Mouse (Mus musculus) left cerebral cortex, adult 11 months (tissue): ENCODE results near the gene Nelfe.

Source experiments
- DNase-seq: peaks from one replicate; pipeline ENCODE4 v3.0.0; 2022; ENCODE audit warnings: low spot score

Gene Nelfe

GRCm38 (mm10) chr17:34847192-34847591 is 3.0 kb upstream of the Nelfe start:
- no peak for DNase-seq

GRCm38 (mm10) chr17:34847615-34848014 is 2.6 kb upstream of the Nelfe start:
- no peak for DNase-seq

GRCm38 (mm10) chr17:34850517-34851125 is 430 bp downstream of the Nelfe start:
- no peak for DNase-seq

GRCm38 (mm10) chr17:34853511-34853910 is 3.3 kb downstream of the Nelfe start:
- no peak for DNase-seq

GRCm38 (mm10) chr17:34854761-34855160 is 4.6 kb downstream of the Nelfe start:
- DNase-seq: no peak

GRCm38 (mm10) chr17:34855825-34856224 is 5.6 kb downstream of the Nelfe start:
- no peak for DNase-seq

GRCm38 (mm10) chr17:34858670-34859069 is 8.5 kb downstream of the Nelfe start:
- no peak for DNase-seq

GRCm38 (mm10) chr17:34860514-34860913 is 10.3 kb downstream of the Nelfe start:
- no peak for DNase-seq

GRCm38 (mm10) chr17:34861704-34862415 is 11.7 kb downstream of the Nelfe start:
- no peak for DNase-seq

- DNase-seq: no peak
Measured at GRCm38 (mm10) chr17:34862416-34863081, 12.4 kb downstream of the Nelfe start, which contains the start of gene Cfb. TSS of gene Cfb (minus strand) at chr17:34862518.

- no peak for DNase-seq
Measured at GRCm38 (mm10) chr17:34865981-34866380, 15.8 kb downstream of the Nelfe start.

- DNase-seq: no peak
Measured at GRCm38 (mm10) chr17:34874321-34874720, 24.1 kb downstream of the Nelfe start.

GRCm38 (mm10) chr17:34879336-34879879 is 29.2 kb downstream of the Nelfe start, which contains the start of gene Zbtb12:
TSS of gene Zbtb12 (plus strand) at chr17:34879483.
- DNase-seq: no peak

GRCm38 (mm10) chr17:34881166-34881565 is 31.0 kb downstream of the Nelfe start:
- no peak for DNase-seq

GRCm38 (mm10) chr17:34881683-34882310 is 31.6 kb downstream of the Nelfe start, which contains the start of gene Gm20547:
TSS of gene Gm20547 (minus strand) at chr17:34882042.
- no peak for DNase-seq

GRCm38 (mm10) chr17:34883332-34883731 is 33.1 kb downstream of the Nelfe start:
- no peak for DNase-seq

- DNase-seq: no peak
Measured at GRCm38 (mm10) chr17:34884704-34885103, 34.5 kb downstream of the Nelfe start.

GRCm38 (mm10) chr17:34885615-34886014 is 35.4 kb downstream of the Nelfe start:
- no peak for DNase-seq

- DNase-seq: no peak
Measured at GRCm38 (mm10) chr17:34887942-34888341, 37.8 kb downstream of the Nelfe start.

- no peak for DNase-seq
Measured at GRCm38 (mm10) chr17:34890074-34890743, 40.0 kb downstream of the Nelfe start.

GRCm38 (mm10) chr17:34891377-34891776 is 41.2 kb downstream of the Nelfe start:
- no peak for DNase-seq
